Mouse (Mus musculus) embryo, embryonic 9.5 days (tissue): ENCODE results near the gene Tas1r1.

Experiments used
- DNase-seq: peaks from one replicate; pipeline ENCODE4 v3.0.0-alpha.2; 2017; ENCODE audit errors: extremely low spot score

Tas1r1 gene

GRCm38 (mm10) chr4:151988342-151989109 lies 49.8 kb downstream of the Tas1r1 start, which contains the start of gene Thap3:
Gene Thap3 (minus strand): TSS chr4:151988997.
- DNase-seq, result peak; percentile 85

DNA sequence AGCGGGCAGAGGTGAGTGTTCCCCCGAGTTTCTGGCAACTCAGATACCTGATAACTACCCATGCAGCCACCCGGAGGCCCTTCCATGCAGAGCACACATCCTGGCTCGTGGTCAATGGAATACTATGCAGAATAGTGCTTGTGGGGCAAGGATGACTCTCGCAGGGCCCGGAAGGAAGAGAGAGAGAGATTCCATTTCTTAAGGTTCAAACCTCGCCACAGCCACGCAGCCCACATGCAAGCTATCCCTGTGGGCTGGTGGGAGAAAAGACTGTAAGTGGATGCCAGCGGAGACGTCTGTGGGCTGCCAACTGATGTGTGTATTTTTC lies 50.4 kb downstream of the Tas1r1 start:
- DNase-seq, result no peak

DNA sequence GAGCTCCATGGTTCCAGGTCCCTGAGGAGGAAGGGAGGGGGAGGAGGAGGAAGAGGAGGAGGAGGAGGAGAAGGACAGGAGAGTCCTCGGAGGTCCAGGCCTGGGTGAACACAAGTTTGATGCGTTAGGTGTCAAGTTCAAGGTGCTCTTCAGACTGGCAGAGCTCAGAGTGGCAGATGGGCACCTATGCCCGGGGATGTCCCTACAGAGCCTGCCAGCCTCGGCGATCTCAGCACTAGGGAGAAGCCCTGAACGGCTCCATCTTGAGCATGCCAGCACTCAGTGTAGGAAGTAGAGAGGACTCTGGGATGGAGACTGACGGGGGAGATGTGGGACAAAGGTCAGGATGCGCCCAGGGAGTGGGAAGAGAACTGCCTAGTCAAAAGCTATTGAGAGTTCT lies 51.7 kb downstream of the Tas1r1 start:
- DNase-seq, result no peak

GRCm38 (mm10) chr4:151985886-151986285 lies 52.5 kb downstream of the Tas1r1 start:
- no peak for DNase-seq

DNA sequence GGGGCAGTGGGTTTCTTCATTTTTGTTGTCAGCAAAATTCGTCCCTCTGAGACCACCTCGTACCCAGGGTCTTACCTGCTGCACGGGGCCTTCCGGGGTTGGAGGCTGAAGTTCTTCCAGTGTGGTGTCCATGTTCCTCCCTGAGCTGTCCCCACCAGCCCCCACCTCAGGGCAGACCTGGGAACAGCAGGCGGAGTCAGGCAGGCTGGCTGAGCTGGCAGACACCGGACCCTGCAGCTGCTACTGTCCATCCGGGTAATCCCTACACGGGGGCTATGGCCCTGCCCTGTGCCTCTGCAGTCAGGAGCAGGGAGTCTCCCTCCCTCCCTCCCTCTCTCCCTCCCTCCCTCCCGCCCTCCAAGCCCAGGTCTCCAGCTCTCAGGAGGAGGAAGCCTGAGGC lies 54.8 kb downstream of the Tas1r1 start:
- DNase-seq, result no peak

GRCm38 (mm10) chr4:151983043-151983442 lies 55.3 kb downstream of the Tas1r1 start:
- no peak for DNase-seq

- peak; percentile 76 for DNase-seq
These were observed 57.0 kb downstream of the Tas1r1 start for GRCm38 (mm10) chr4:151981363-151981762.

- no peak for DNase-seq
These were observed 57.7 kb downstream of the Tas1r1 start for GRCm38 (mm10) chr4:151980699-151981098.
